Mouse (Mus musculus): ENCODE data around the gene Chchd6. TPM values are rescaled to one million over a fixed set of nuclear protein-coding genes. Genes with fewer than 3 reads are reported as not detected.

Gene Chchd6
- polyA plus RNA-seq, 1 experiment from 2014 or later, result 69.0 TPM

GRCm38 (mm10) chr6:89508263-89508662, 87.2 kb downstream of the Chchd6 start:
- no peak overlapping the region for H3K4me2 ChIP-seq (replicated peaks; ENCODE audit: low read depth, low read length)
- H3K27me3 ChIP-seq (ENCODE audit: control insufficient read depth, insufficient read depth, low read length), result no peaks in the 10 kb centered on the region
- no peak for ATAC-seq (ENCODE audit: low FRiP score, low TSS enrichment)
- H3K36me3 ChIP-seq (ENCODE audit: control insufficient read depth, insufficient read depth, low read length), result no peaks in the 10 kb centered on the region
- H3K4me3 ChIP-seq (ENCODE audit: low read length), result no peak overlapping the region
- no peak overlapping the region for H3K9ac ChIP-seq (ENCODE audit: low read depth, low read length)
- H3K4me1 ChIP-seq (ENCODE audit: control insufficient read depth, insufficient read depth, low read length), result no peaks in the 10 kb centered on the region
- no peak overlapping the region for H3K27ac ChIP-seq (ENCODE audit: low read depth, low read length)
- H3K9me3 ChIP-seq (ENCODE audit: control insufficient read depth, low read length), result no peaks in the 10 kb centered on the region

GRCm38 (mm10) chr6:89499961-89500360, 95.5 kb downstream of the Chchd6 start:
- no peak overlapping the region for H3K4me3 ChIP-seq (ENCODE audit: low read length)
- H3K9ac ChIP-seq (ENCODE audit: low read depth, low read length), result no peak overlapping the region
- no peak overlapping the region for H3K4me2 ChIP-seq (replicated peaks; ENCODE audit: low read depth, low read length)
- no peaks in the 10 kb centered on the region for H3K36me3 ChIP-seq (ENCODE audit: control insufficient read depth, insufficient read depth, low read length)
- H3K27ac ChIP-seq (ENCODE audit: low read depth, low read length), result no peak overlapping the region
- no peak for ATAC-seq (ENCODE audit: low FRiP score, low TSS enrichment)
- H3K4me1 ChIP-seq (ENCODE audit: control insufficient read depth, insufficient read depth, low read length), result no peaks in the 10 kb centered on the region
- no peaks in the 10 kb centered on the region for H3K27me3 ChIP-seq (ENCODE audit: control insufficient read depth, insufficient read depth, low read length)
- no peaks in the 10 kb centered on the region for H3K9me3 ChIP-seq (ENCODE audit: control insufficient read depth, low read length)
- 91% methylated on average over 1 of the region's 1 CpGs for WGBS

GRCm38 (mm10) chr6:89498764-89499516, 96.5 kb downstream of the Chchd6 start:
- Histone ChIP-seq H3K27me3 (ENCODE audit: control insufficient read depth, insufficient read depth, low read length) (no peaks in the 10 kb centered on the region), H3K4me2 (replicated peaks; ENCODE audit: low read depth, low read length) (no peak overlapping the region), H3K9ac (ENCODE audit: low read depth, low read length) (no peak overlapping the region), H3K27ac (ENCODE audit: low read depth, low read length) (no peak overlapping the region), H3K4me1 (ENCODE audit: control insufficient read depth, insufficient read depth, low read length) (no peaks in the 10 kb centered on the region), H3K4me3 (ENCODE audit: low read length) (no peak overlapping the region), H3K36me3 (ENCODE audit: control insufficient read depth, insufficient read depth, low read length) (no peaks in the 10 kb centered on the region), H3K9me3 (ENCODE audit: control insufficient read depth, low read length) (no peaks in the 10 kb centered on the region)
- 50% methylated on average over 6 of the region's 6 CpGs for WGBS
- ATAC-seq (ENCODE audit: low FRiP score, low TSS enrichment), result no peak

GRCm38 (mm10) chr6:89496916-89497315, 98.5 kb downstream of the Chchd6 start:
- 81% methylated on average over 1 of the region's 1 CpGs for WGBS
- no peak overlapping the region for H3K4me2 ChIP-seq (replicated peaks; ENCODE audit: low read depth, low read length)
- H3K9ac ChIP-seq (ENCODE audit: low read depth, low read length), result no peak overlapping the region
- H3K9me3 ChIP-seq (ENCODE audit: control insufficient read depth, low read length), result no peaks in the 10 kb centered on the region
- no peak for ATAC-seq (ENCODE audit: low FRiP score, low TSS enrichment)
- no peaks in the 10 kb centered on the region for H3K4me1 ChIP-seq (ENCODE audit: control insufficient read depth, insufficient read depth, low read length)
- no peaks in the 10 kb centered on the region for H3K36me3 ChIP-seq (ENCODE audit: control insufficient read depth, insufficient read depth, low read length)
- no peak overlapping the region for H3K27ac ChIP-seq (ENCODE audit: low read depth, low read length)
- H3K27me3 ChIP-seq (ENCODE audit: control insufficient read depth, insufficient read depth, low read length), result no peaks in the 10 kb centered on the region
- H3K4me3 ChIP-seq (ENCODE audit: low read length), result no peak overlapping the region

GRCm38 (mm10) chr6:89492368-89492767, 103.1 kb downstream of the Chchd6 start:
- no peaks in the 10 kb centered on the region for H3K27me3 ChIP-seq (ENCODE audit: control insufficient read depth, insufficient read depth, low read length)
- no peak for ATAC-seq (ENCODE audit: low FRiP score, low TSS enrichment)
- no peaks in the 10 kb centered on the region for H3K9me3 ChIP-seq (ENCODE audit: control insufficient read depth, low read length)
- no peaks in the 10 kb centered on the region for H3K4me1 ChIP-seq (ENCODE audit: control insufficient read depth, insufficient read depth, low read length)
- H3K9ac ChIP-seq (ENCODE audit: low read depth, low read length), result no peak overlapping the region
- H3K4me2 ChIP-seq (replicated peaks; ENCODE audit: low read depth, low read length), result no peak overlapping the region
- H3K36me3 ChIP-seq (ENCODE audit: control insufficient read depth, insufficient read depth, low read length), result no peaks in the 10 kb centered on the region
- no peak overlapping the region for H3K4me3 ChIP-seq (ENCODE audit: low read length)
- H3K27ac ChIP-seq (ENCODE audit: low read depth, low read length), result no peak overlapping the region
- 82% methylated on average over 4 of the region's 4 CpGs for WGBS

GRCm38 (mm10) chr6:89490369-89490768, 105.1 kb downstream of the Chchd6 start:
- no peak overlapping the region for H3K9ac ChIP-seq (ENCODE audit: low read depth, low read length)
- no peaks in the 10 kb centered on the region for H3K4me1 ChIP-seq (ENCODE audit: control insufficient read depth, insufficient read depth, low read length)
- WGBS, result 90% methylated on average over 3 of the region's 3 CpGs
- no peaks in the 10 kb centered on the region for H3K9me3 ChIP-seq (ENCODE audit: control insufficient read depth, low read length)
- no peak for ATAC-seq (ENCODE audit: low FRiP score, low TSS enrichment)
- no peak overlapping the region for H3K4me2 ChIP-seq (replicated peaks; ENCODE audit: low read depth, low read length)
- no peak overlapping the region for H3K4me3 ChIP-seq (ENCODE audit: low read length)
- H3K36me3 ChIP-seq (ENCODE audit: control insufficient read depth, insufficient read depth, low read length), result no peaks in the 10 kb centered on the region
- no peak overlapping the region for H3K27ac ChIP-seq (ENCODE audit: low read depth, low read length)
- H3K27me3 ChIP-seq (ENCODE audit: control insufficient read depth, insufficient read depth, low read length), result no peaks in the 10 kb centered on the region

GRCm38 (mm10) chr6:89489533-89489932, 105.9 kb downstream of the Chchd6 start:
- Histone ChIP-seq H3K9me3 (ENCODE audit: control insufficient read depth, low read length) (no peaks in the 10 kb centered on the region), H3K9ac (ENCODE audit: low read depth, low read length) (no peak overlapping the region), H3K4me1 (ENCODE audit: control insufficient read depth, insufficient read depth, low read length) (no peaks in the 10 kb centered on the region), H3K27me3 (ENCODE audit: control insufficient read depth, insufficient read depth, low read length) (no peaks in the 10 kb centered on the region), H3K36me3 (ENCODE audit: control insufficient read depth, insufficient read depth, low read length) (no peaks in the 10 kb centered on the region), H3K27ac (ENCODE audit: low read depth, low read length) (no peak overlapping the region), H3K4me3 (ENCODE audit: low read length) (no peak overlapping the region), H3K4me2 (replicated peaks; ENCODE audit: low read depth, low read length) (no peak overlapping the region)
- WGBS, result 92% methylated on average over 1 of the region's 1 CpGs
- ATAC-seq (ENCODE audit: low FRiP score, low TSS enrichment), result no peak

- H3K4me2 ChIP-seq (replicated peaks; ENCODE audit: low read depth, low read length), result no peak overlapping the region
- WGBS, result 51% methylated on average over 4 of the region's 4 CpGs
- no peaks in the 10 kb centered on the region for H3K36me3 ChIP-seq (ENCODE audit: control insufficient read depth, insufficient read depth, low read length)
- no peak overlapping the region for H3K9ac ChIP-seq (ENCODE audit: low read depth, low read length)
- H3K4me1 ChIP-seq (ENCODE audit: control insufficient read depth, insufficient read depth, low read length), result no peaks in the 10 kb centered on the region
- no peak overlapping the region for H3K4me3 ChIP-seq (ENCODE audit: low read length)
- ATAC-seq (ENCODE audit: low FRiP score, low TSS enrichment), result no peak
- no peaks in the 10 kb centered on the region for H3K9me3 ChIP-seq (ENCODE audit: control insufficient read depth, low read length)
- no peaks in the 10 kb centered on the region for H3K27me3 ChIP-seq (ENCODE audit: control insufficient read depth, insufficient read depth, low read length)
- H3K27ac ChIP-seq (ENCODE audit: low read depth, low read length), result no peak overlapping the region
Observed at GRCm38 (mm10) chr6:89486055-89486454, 109.4 kb downstream of the Chchd6 start.

- Histone ChIP-seq H3K27me3 (ENCODE audit: control insufficient read depth, insufficient read depth, low read length) (no peaks in the 10 kb centered on the region), H3K36me3 (ENCODE audit: control insufficient read depth, insufficient read depth, low read length) (no peaks in the 10 kb centered on the region), H3K27ac (ENCODE audit: low read depth, low read length) (no peak overlapping the region), H3K4me1 (ENCODE audit: control insufficient read depth, insufficient read depth, low read length) (no peaks in the 10 kb centered on the region), H3K9me3 (ENCODE audit: control insufficient read depth, low read length) (no peaks in the 10 kb centered on the region), H3K4me2 (replicated peaks; ENCODE audit: low read depth, low read length) (no peak overlapping the region), H3K9ac (ENCODE audit: low read depth, low read length) (no peak overlapping the region), H3K4me3 (ENCODE audit: low read length) (no peak overlapping the region)
- WGBS, result 88% methylated on average over 4 of the region's 4 CpGs
- ATAC-seq (ENCODE audit: low FRiP score, low TSS enrichment), result no peak
Observed at GRCm38 (mm10) chr6:89481192-89481591, 114.3 kb downstream of the Chchd6 start.
